Mouse (Mus musculus) right cerebral cortex, postnatal 25 days (tissue): ENCODE measurements at regions not wholly inside any gene's neighbourhood (a gene's known extent, or its start where the extent isn't known, plus 50 kb on each side); places are given as distances from the start of the nearest gene placed in this dataset.

ENCODE experiments used
- DNase-seq: peaks from one replicate; pipeline ENCODE4 v3.0.0; 2022

DNA sequence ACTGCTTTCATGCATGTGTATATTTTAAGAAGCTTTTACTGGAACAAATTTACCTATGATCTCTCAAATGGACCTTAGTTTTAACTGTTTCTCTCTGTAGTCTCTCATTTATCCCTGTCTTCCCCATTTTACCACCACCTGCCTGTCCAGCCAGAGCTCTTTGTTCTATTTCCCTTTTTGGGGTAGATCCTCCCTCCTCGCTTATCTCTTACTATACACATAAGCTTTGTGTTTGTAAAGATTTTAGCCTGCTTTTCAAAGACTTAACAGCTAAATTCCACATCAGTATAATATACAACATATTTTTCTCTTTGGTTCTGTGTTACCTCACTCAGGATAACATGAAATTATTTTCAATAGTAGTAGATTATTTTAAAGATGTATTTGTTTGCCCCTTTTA lies 961.9 kb downstream of the Slitrk1 start:
- no peak for DNase-seq

GRCm38 (mm10) chr14:107903717-107904116 lies 1010.2 kb downstream of the Slitrk1 start:
- no peak for DNase-seq

- DNase-seq = no peak
These were observed 1012.1 kb downstream of the Slitrk1 start for GRCm38 (mm10) chr14:107901823-107902222.

DNA sequence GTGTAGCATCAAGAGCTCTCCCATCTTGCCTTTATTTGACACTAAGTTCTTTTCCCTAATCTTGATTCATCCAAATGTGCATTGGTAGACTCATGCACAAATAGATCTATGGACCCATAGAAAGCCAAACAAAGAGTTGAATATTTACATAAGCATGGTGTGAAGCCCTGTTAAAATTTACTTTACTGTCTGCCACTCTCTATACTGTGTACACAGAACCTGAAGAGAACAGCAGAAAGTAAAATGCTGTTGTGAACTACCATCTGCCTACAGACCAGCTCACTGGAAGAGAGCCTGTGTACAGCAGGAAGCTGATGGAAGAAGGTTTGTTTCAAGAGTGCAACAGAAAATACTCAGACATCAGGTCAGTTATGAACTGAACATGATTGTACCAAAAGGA lies 1053.1 kb downstream of the Slitrk1 start:
- DNase-seq = no peak

DNA sequence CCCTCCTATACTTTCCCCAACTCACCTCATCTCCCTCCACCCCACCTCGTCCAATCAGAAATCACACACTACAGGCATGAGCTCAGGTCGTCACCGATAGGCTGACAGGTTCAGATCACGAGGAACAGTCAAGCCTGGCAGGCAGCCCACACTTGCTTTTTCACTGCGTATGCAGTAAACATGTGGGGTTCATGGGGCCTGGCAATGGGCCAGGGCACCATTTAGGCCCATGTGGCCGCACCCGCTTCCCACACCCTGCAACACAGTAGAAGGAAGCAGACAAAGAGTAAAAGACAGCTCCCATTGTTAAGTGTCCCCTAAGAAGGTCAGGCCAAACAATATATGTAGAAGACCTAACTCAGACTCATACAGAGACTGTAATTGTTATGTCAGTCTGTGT lies 1064.3 kb downstream of the Slitrk1 start:
- no peak for DNase-seq

- DNase-seq = no peak
These were observed 1068.4 kb downstream of the Slitrk1 start for GRCm38 (mm10) chr14:107845289-107846215.

DNA sequence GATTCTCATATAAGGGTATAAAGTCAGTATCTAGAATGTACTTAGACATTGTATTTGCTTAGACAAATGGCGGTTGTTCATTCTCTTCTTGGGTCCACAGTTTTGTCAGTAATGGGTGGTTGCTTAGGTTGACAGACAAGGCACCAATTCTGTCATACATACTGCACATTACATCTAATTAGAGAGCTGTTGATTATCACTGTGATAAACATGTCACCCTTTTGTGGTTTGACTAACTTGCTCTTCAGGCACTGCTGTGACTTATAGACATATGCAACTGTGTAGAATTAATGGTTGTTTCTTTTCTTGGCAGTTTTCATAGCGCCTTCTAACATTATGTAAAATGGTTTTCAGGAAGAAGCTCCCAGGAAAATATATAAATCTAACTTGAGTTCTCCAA lies 1069.4 kb downstream of the Slitrk1 start:
- DNase-seq = no peak

DNA sequence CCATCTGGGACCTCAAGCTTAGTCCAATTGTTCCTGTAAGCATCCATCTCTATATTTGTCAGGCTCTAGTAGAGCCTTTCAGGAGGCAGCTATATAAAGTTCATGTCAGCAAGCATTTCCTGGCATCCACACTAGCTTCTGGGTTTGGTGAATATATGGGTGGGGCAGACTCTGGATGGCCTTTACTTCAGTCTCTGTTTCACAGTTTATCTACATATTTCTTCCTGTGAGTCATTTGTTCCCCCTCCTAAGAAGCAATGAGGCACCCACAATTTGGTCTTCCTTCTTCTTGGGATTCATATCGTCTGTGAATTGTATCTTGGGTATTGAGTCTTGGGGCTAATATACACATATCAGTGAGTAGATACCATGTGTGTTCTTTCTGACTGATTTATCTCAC lies 1081.0 kb downstream of the Slitrk1 start:
- DNase-seq = no peak

GRCm38 (mm10) chr14:107785242-107785641 lies 1128.7 kb downstream of the Slitrk1 start:
- no peak for DNase-seq
